Mouse (Mus musculus): ENCODE data around the gene Olfr370. TPM values are rescaled to one million over a fixed set of nuclear protein-coding genes. Genes with fewer than 3 reads are reported as not detected.

Gene Olfr370
- total RNA-seq, 2 experiments from 2014 or later = not detected

- peak; percentile 83 for DNase-seq
Measured at GRCm38 (mm10) chr8:83575561-83576515, 40.3 kb downstream of the Olfr370 start.

- no peak for DNase-seq
Measured at GRCm38 (mm10) chr8:83576516-83576895, 40.9 kb downstream of the Olfr370 start.

GRCm38 (mm10) chr8:83576921-83577320 lies 41.3 kb downstream of the Olfr370 start:
- DNase-seq = no peak

GRCm38 (mm10) chr8:83577384-83577791 lies 41.8 kb downstream of the Olfr370 start:
- peak; percentile 57 for DNase-seq

- no peak for DNase-seq
Measured at GRCm38 (mm10) chr8:83578131-83579055, 42.8 kb downstream of the Olfr370 start.

GRCm38 (mm10) chr8:83579676-83580075 lies 44.1 kb downstream of the Olfr370 start:
- no peak for DNase-seq

GRCm38 (mm10) chr8:83580826-83581225 lies 45.2 kb downstream of the Olfr370 start:
- peak; percentile 73 for DNase-seq

GRCm38 (mm10) chr8:83582226-83582625 lies 46.6 kb downstream of the Olfr370 start:
- no peak for DNase-seq

- no peak for DNase-seq
Measured at GRCm38 (mm10) chr8:83583236-83583635, 47.7 kb downstream of the Olfr370 start.

GRCm38 (mm10) chr8:83584771-83585170 lies 49.2 kb downstream of the Olfr370 start:
- DNase-seq = no peak

- no peak for DNase-seq
Measured at GRCm38 (mm10) chr8:83585333-83585732, 49.8 kb downstream of the Olfr370 start.

GRCm38 (mm10) chr8:83587644-83588043 lies 52.1 kb downstream of the Olfr370 start:
- DNase-seq = no peak

- DNase-seq = no peak
Measured at GRCm38 (mm10) chr8:83588886-83589285, 53.3 kb downstream of the Olfr370 start.

- DNase-seq = no peak
Measured at GRCm38 (mm10) chr8:83590488-83591023, 55.0 kb downstream of the Olfr370 start.

GRCm38 (mm10) chr8:83592682-83593081 lies 57.1 kb downstream of the Olfr370 start:
- DNase-seq = no peak

GRCm38 (mm10) chr8:83593325-83594166 lies 58.0 kb downstream of the Olfr370 start:
- DNase-seq = no peak

- peak; percentile 98 for DNase-seq
Measured at GRCm38 (mm10) chr8:83594167-83595049, 58.8 kb downstream of the Olfr370 start.
